Mouse (Mus musculus): ENCODE results near the gene Grk4.
"Not testable (repeated sequence)": the region's sequence is repeated elsewhere in the genome, so short reads cannot be mapped to it uniquely, and the experiment has no call there.

Gene Grk4

GRCm38 (mm10) chr5:34708436-34708835 lies 48.3 kb downstream of the Grk4 start:
- no peak for DNase-seq (ENCODE audit: extremely low read depth, low read depth)

GRCm38 (mm10) chr5:34714371-34714770 lies 54.2 kb downstream of the Grk4 start:
- DNase-seq (ENCODE audit: extremely low read depth, low read depth): not testable (repeated sequence)

DNA sequence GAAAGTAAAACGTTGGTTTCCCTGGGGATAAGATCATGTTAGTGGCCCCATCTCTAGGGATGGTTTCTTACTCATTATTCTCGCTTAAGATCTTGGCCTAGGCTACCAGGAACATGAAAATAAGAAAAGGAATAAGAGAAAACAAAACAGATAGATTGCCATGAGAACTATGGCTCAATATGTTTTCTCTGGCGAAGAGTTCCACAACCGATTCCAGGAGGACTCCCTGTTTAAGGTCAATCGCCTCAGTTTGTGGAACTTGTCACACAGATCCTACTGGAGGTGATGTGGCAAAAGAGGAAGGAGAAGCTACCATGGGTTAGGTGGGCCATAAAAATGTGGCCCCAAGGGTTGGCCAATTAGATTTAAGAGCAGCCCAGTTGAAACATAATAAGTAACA lies 54.6 kb downstream of the Grk4 start:
- no peak for DNase-seq (ENCODE audit: extremely low read depth, low read depth)

DNA sequence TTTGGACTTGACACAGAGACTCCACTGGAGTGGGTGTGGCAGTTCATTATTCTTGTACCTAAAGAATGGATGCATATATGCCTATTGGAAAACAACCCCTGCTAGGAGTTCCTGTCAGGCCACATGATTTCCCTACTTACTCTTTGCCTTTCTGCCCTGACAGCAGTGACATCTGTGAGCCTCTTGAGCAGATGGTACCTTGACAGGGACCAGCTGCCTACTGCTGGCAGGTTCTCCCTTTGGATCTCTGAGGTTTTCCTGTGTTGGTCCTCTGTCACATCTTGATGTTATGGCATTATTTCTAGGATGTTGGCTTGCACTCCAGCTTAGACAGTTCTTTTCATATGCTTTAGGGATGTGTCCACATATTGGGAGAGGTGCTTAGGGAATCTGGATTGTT lies 69.0 kb downstream of the Grk4 start:
- no peak for DNase-seq (ENCODE audit: extremely low read depth, low read depth)

GRCm38 (mm10) chr5:34730255-34730654 lies 70.1 kb downstream of the Grk4 start:
- no peak for DNase-seq (ENCODE audit: extremely low read depth, low read depth)

- no peak for DNase-seq (ENCODE audit: extremely low read depth, low read depth)
These were observed 91.3 kb downstream of the Grk4 start for GRCm38 (mm10) chr5:34751477-34751876.

GRCm38 (mm10) chr5:34758762-34759161 lies 98.6 kb downstream of the Grk4 start:
- no peak for DNase-seq (ENCODE audit: extremely low read depth, low read depth)

GRCm38 (mm10) chr5:34760850-34761508 lies 100.8 kb downstream of the Grk4 start:
- DNase-seq (ENCODE audit: extremely low read depth, low read depth): no peak

GRCm38 (mm10) chr5:34761509-34761908 lies 101.3 kb downstream of the Grk4 start, which contains the start of gene Htt:
TSS of gene Htt (plus strand) at chr5:34761740.
- peak; percentile 95 for DNase-seq (ENCODE audit: extremely low read depth, low read depth)

GRCm38 (mm10) chr5:34761934-34762611 lies 101.9 kb downstream of the Grk4 start:
- DNase-seq (ENCODE audit: extremely low read depth, low read depth): peak; percentile 56

- DNase-seq (ENCODE audit: extremely low read depth, low read depth): no peak
These were observed 111.6 kb downstream of the Grk4 start for GRCm38 (mm10) chr5:34771818-34772217.

GRCm38 (mm10) chr5:34772696-34773245 lies 112.6 kb downstream of the Grk4 start:
- DNase-seq (ENCODE audit: extremely low read depth, low read depth): no peak

DNA sequence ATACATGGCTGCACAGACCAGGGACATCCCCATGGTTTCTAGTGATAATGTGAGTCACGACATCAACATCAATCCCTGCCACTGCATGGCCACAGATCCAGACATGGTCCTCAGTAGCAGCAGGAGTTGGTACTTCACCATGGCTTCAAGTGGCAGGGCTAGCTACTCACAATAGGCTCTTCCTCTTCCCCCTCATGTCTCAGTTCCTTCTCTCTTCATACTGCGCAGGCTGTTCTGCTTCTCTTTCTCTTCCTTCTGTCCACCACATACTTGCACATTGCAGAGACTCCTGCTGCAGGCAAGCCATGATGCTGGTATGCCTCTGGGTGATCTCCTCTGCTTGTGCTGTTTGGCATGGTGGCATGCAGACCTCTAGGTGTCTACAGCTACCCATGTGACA lies 113.2 kb downstream of the Grk4 start:
- no peak for DNase-seq (ENCODE audit: extremely low read depth, low read depth)

GRCm38 (mm10) chr5:34785027-34785426 lies 124.8 kb downstream of the Grk4 start:
- no peak for DNase-seq (ENCODE audit: extremely low read depth, low read depth)

DNA sequence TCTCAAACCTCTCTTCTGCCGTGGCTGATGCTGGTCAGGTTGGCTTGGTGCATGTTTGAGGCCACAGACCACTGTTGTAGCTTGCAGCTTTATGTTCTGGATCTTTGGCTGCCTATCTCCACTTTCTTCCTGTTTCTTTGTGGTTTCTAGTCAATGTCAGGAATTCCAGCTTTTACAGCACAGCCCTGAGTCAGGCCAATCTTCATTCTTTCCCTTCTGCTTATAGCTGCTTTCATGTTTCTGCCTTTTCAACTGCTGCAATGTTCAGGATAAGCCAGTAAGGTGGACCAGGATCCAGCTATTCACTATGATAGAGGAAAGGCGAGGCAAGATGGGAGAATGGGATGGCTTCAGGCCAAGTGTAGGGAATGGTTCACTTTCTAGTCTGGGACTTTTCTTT lies 131.0 kb downstream of the Grk4 start:
- DNase-seq (ENCODE audit: extremely low read depth, low read depth): no peak

DNA sequence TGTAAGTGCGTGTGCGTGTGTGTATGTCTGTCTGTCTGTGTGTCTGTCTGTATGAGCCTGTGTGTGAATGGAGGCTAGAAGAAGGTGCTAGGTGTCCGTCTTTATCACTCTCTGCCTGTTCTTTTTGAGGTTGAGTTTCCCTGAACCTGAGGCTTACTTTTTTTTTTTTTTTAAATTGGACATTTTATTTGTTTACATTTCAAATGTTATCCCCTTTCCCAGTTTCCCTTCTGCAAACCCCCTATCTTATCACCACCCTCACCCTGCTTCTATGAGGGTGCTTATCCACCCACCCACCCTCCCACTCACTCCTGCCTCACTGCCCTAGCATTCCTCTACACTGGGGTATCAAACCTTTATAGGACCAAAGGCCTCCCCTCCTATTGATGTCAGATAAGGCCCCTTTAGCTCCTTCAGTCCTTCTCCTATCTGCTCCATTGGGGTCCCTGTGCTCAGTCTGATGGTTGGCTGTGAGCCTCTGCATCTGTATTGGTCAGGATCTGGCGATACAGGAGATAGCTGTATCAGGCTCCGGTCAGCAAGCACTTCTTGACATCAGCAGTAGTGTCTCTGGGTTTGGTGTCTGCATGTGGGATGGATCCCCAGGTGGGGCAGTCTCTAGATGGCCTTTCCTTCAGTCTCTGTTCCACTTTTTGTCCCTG lies 140.2 kb downstream of the Grk4 start:
- peak; percentile 65 for DNase-seq (ENCODE audit: extremely low read depth, low read depth)

Data from MEL-GATA-1-ER (cell line).